Comparison of ENCODE assay signal across 8 mouse cellular contexts in genomic region chr5:24601071-24601835, GRCm38 (mm10). TPM values are rescaled to one million over a fixed set of nuclear protein-coding genes. Genes with fewer than 3 reads are reported as not detected.
A peak's percentile ranks its signal among the peaks of the same experiment; 100 is the strongest.
DNase-seq lines count a peak whose midpoint lies in the region; ATAC-seq and TF ChIP-seq lines count a peak whose summit lies in the region.

No protein-coding gene starts in this region.

- H3K27ac ChIP-seq in kidney, postnatal 0 days = peak overlapping the region; percentile 98
- no peak overlapping the region for H3K27ac ChIP-seq in bone marrow macrophage, adult 2 months (ENCODE audit: insufficient read depth, low read depth, low read length)
- peak overlapping the region; percentile 99 for H3K27ac ChIP-seq in forebrain, embryonic 15.5 days (replicated peaks)
- H3K27ac ChIP-seq in limb, embryonic 13.5 days = peak overlapping the region; percentile 100
- H3K27ac ChIP-seq in small intestine, adult 2 months (ENCODE audit: insufficient read depth, low read depth, low read length) = peak overlapping the region; percentile 63

- WGBS in kidney, postnatal 0 days = 2% methylated on average over 33 of the region's 33 CpGs
- under 1% methylated on average over 32 of the region's 33 CpGs for WGBS in forebrain, embryonic 15.5 days
- WGBS in limb, embryonic 13.5 days = 1% methylated on average over 32 of the region's 33 CpGs
- 6% methylated on average over 33 of the region's 33 CpGs for WGBS in small intestine, adult 2 months

- H3K9me3 ChIP-seq in kidney, postnatal 0 days (replicated peaks; ENCODE audit: low read length) = no peaks in the 10 kb centered on the region
- no peaks in the 10 kb centered on the region for H3K9me3 ChIP-seq in forebrain, embryonic 15.5 days
- no peaks in the 10 kb centered on the region for H3K9me3 ChIP-seq in limb, embryonic 13.5 days

- peak overlapping the region; percentile 77 for H3K9ac ChIP-seq in kidney, postnatal 0 days (ENCODE audit: low read depth, low read length)
- peak overlapping the region; percentile 82 for H3K9ac ChIP-seq in forebrain, embryonic 15.5 days (replicated peaks)
- H3K9ac ChIP-seq in limb, embryonic 13.5 days = peak overlapping the region; percentile 97

- DNase-seq in kidney, postnatal 0 days (ENCODE audit: low spot score) = no peak
- DNase-seq in kidney, adult 18-20 months = no peak
- DNase-seq in testis, postnatal 14 days (ENCODE audit: low spot score) = no peak
- no peak for DNase-seq in urinary bladder, postnatal 36 days (ENCODE audit: low spot score in 2 of 2)

- peak; percentile 8; the same call in 1 of the 2 replicates for ATAC-seq in kidney, postnatal 0 days (replicated peaks; ENCODE audit: low FRiP score, low read depth)
- no peak for ATAC-seq in forebrain, embryonic 15.5 days (replicated peaks)
- ATAC-seq in limb, embryonic 13.5 days (ENCODE audit: low FRiP score, low read depth) = peak; percentile 6; the same call in 1 of the 2 replicates

- peaks cover 4% of the 10 kb centered on the region; the same call in 1 of the 2 replicates for H3K27me3 ChIP-seq in kidney, postnatal 0 days (ENCODE audit: insufficient read depth, low read length)
- H3K27me3 ChIP-seq in forebrain, embryonic 15.5 days = no peaks in the 10 kb centered on the region
- no peaks in the 10 kb centered on the region for H3K27me3 ChIP-seq in limb, embryonic 13.5 days
- peaks cover 22% of the 10 kb centered on the region for H3K27me3 ChIP-seq in small intestine, adult 2 months (ENCODE audit: control insufficient read depth, insufficient read depth, low read length)

- H3K4me1 ChIP-seq in kidney, postnatal 0 days (replicated peaks; ENCODE audit: insufficient read depth, low read length) = peaks cover 52% of the 10 kb centered on the region
- peaks cover 8% of the 10 kb centered on the region for H3K4me1 ChIP-seq in bone marrow macrophage, adult 2 months (ENCODE audit: control insufficient read depth, insufficient read depth, low read length)
- peaks cover 83% of the 10 kb centered on the region for H3K4me1 ChIP-seq in forebrain, embryonic 15.5 days
- peaks cover 78% of the 10 kb centered on the region for H3K4me1 ChIP-seq in limb, embryonic 13.5 days
- H3K4me1 ChIP-seq in small intestine, adult 2 months (ENCODE audit: control insufficient read depth, insufficient read depth, insufficient read length, low read length) = peaks cover 27% of the 10 kb centered on the region

- H3K4me3 ChIP-seq in kidney, postnatal 0 days (replicated peaks; ENCODE audit: low read depth, low read length) = peak overlapping the region; percentile 59
- H3K4me3 ChIP-seq in bone marrow macrophage, adult 2 months (ENCODE audit: insufficient read depth, low read length) = peak overlapping the region; percentile 41
- peak overlapping the region; percentile 67 for H3K4me3 ChIP-seq in forebrain, embryonic 15.5 days
- H3K4me3 ChIP-seq in limb, embryonic 13.5 days = peak overlapping the region; percentile 72
- peak overlapping the region; percentile 63 for H3K4me3 ChIP-seq in small intestine, adult 2 months (ENCODE audit: low read depth, low read length)

- no peak for TF ChIP-seq CTCF in kidney, postnatal 0 days (IDR thresholded peaks at IDR 0.05; ENCODE audit: low read depth)
- no peak for TF ChIP-seq CTCF in bone marrow macrophage, adult 2 months (IDR thresholded peaks at IDR 0.05; ENCODE audit: low read depth, low read length)
- no peak for TF ChIP-seq CTCF in small intestine, adult 2 months (IDR thresholded peaks at IDR 0.05; ENCODE audit: extremely low read depth, insufficient read length, insufficient replicate concordance, low read depth, low read length)

- TF ChIP-seq POLR2A in bone marrow macrophage, adult 2 months (IDR thresholded peaks at IDR 0.05; ENCODE audit: borderline replicate concordance, low read depth, low read length) = no peak
- TF ChIP-seq POLR2A in small intestine, adult 2 months (IDR thresholded peaks at IDR 0.05; ENCODE audit: low read depth, low read length) = no peak

- H3K4me2 ChIP-seq in kidney, postnatal 0 days (ENCODE audit: low read length) = peak overlapping the region; percentile 93
- peak overlapping the region; percentile 82 for H3K4me2 ChIP-seq in forebrain, embryonic 15.5 days (replicated peaks)
- peak overlapping the region; percentile 92 for H3K4me2 ChIP-seq in limb, embryonic 13.5 days (replicated peaks)

- no peaks in the 10 kb centered on the region for H3K36me3 ChIP-seq in kidney, postnatal 0 days (ENCODE audit: insufficient read depth, low read length)
- H3K36me3 ChIP-seq in forebrain, embryonic 15.5 days = no peaks in the 10 kb centered on the region
- no peaks in the 10 kb centered on the region for H3K36me3 ChIP-seq in limb, embryonic 13.5 days
- H3K36me3 ChIP-seq in small intestine, adult 2 months (ENCODE audit: control insufficient read depth, insufficient read depth, low read length) = no peaks in the 10 kb centered on the region

RNA-seq across cellular contexts. Expression of gene Chpf2, which starts 14.7 kb away (rescaled TPM):
- 26.0 and 27.6 TPM in 2 replicates for polyA plus RNA-seq in kidney, postnatal 0 days (2015; fragmentation: Nextera tagmentation; extraction: Ambion mirVana)
- polyA plus RNA-seq in bone marrow macrophage, adult 2 months (2012; ENCODE audit: insufficient read depth, insufficient read length, missing spikeins) = 29.9 and 31.5 TPM in 2 replicates
- 19.7 and 21.1 TPM in 2 replicates for polyA plus RNA-seq in forebrain, embryonic 15.5 days (2015; fragmentation: Nextera tagmentation; extraction: Ambion mirVana)
- polyA plus RNA-seq in limb, embryonic 13.5 days (2015; fragmentation: Nextera tagmentation; extraction: Ambion mirVana) = 31.6 and 33.3 TPM in 2 replicates
- 19.9 and 25.7 TPM in 2 replicates for polyA plus RNA-seq in small intestine, adult 2 months (2012; rRNA removed)

RNA-seq across cellular contexts. Expression of gene Smarcd3, which starts 23.0 kb away (rescaled TPM):
- polyA plus RNA-seq in kidney, postnatal 0 days (2015; fragmentation: Nextera tagmentation; extraction: Ambion mirVana) = 16.4 and 19.7 TPM in 2 replicates
- not detected in 2 replicates for polyA plus RNA-seq in bone marrow macrophage, adult 2 months (2012; ENCODE audit: insufficient read depth, insufficient read length, missing spikeins)
- 171 and 176 TPM in 2 replicates for polyA plus RNA-seq in forebrain, embryonic 15.5 days (2015; fragmentation: Nextera tagmentation; extraction: Ambion mirVana)
- 51.2 and 51.3 TPM in 2 replicates for polyA plus RNA-seq in limb, embryonic 13.5 days (2015; fragmentation: Nextera tagmentation; extraction: Ambion mirVana)
- polyA plus RNA-seq in small intestine, adult 2 months (2012; rRNA removed) = 8.5 and 9.0 TPM in 2 replicates

RNA-seq across cellular contexts. Expression of gene Abcf2, which starts 24.0 kb away (rescaled TPM):
- polyA plus RNA-seq in kidney, postnatal 0 days (2015; fragmentation: Nextera tagmentation; extraction: Ambion mirVana) = 74.4 and 79.6 TPM in 2 replicates
- polyA plus RNA-seq in bone marrow macrophage, adult 2 months (2012; ENCODE audit: insufficient read depth, insufficient read length, missing spikeins) = 32.7 and 34.5 TPM in 2 replicates
- 101 and 106 TPM in 2 replicates for polyA plus RNA-seq in forebrain, embryonic 15.5 days (2015; fragmentation: Nextera tagmentation; extraction: Ambion mirVana)
- 120 and 128 TPM in 2 replicates for polyA plus RNA-seq in limb, embryonic 13.5 days (2015; fragmentation: Nextera tagmentation; extraction: Ambion mirVana)
- 20.4 and 32.3 TPM in 2 replicates for polyA plus RNA-seq in small intestine, adult 2 months (2012; rRNA removed)

RNA-seq across cellular contexts. Expression of gene 4931409K22Rik, which starts 44.6 kb away (rescaled TPM):
- 0.12 and 0.19 TPM in 2 replicates for polyA plus RNA-seq in kidney, postnatal 0 days (2015; fragmentation: Nextera tagmentation; extraction: Ambion mirVana)
- not detected in 2 replicates for polyA plus RNA-seq in bone marrow macrophage, adult 2 months (2012; ENCODE audit: insufficient read depth, insufficient read length, missing spikeins)
- 0.42 and 0.56 TPM in 2 replicates for polyA plus RNA-seq in forebrain, embryonic 15.5 days (2015; fragmentation: Nextera tagmentation; extraction: Ambion mirVana)
- polyA plus RNA-seq in limb, embryonic 13.5 days (2015; fragmentation: Nextera tagmentation; extraction: Ambion mirVana) = 0.17 and 0.49 TPM in 2 replicates
- polyA plus RNA-seq in small intestine, adult 2 months (2012; rRNA removed) = not detected in 2 replicates
